Mouse (Mus musculus): ENCODE measurements around the gene Arhgap15. TPM values are rescaled to one million over a fixed set of nuclear protein-coding genes. Genes with fewer than 3 reads are reported as not detected.

Arhgap15 gene
- polyA plus RNA-seq, 1 experiment from 2014 or later: 0.88 TPM

DNA sequence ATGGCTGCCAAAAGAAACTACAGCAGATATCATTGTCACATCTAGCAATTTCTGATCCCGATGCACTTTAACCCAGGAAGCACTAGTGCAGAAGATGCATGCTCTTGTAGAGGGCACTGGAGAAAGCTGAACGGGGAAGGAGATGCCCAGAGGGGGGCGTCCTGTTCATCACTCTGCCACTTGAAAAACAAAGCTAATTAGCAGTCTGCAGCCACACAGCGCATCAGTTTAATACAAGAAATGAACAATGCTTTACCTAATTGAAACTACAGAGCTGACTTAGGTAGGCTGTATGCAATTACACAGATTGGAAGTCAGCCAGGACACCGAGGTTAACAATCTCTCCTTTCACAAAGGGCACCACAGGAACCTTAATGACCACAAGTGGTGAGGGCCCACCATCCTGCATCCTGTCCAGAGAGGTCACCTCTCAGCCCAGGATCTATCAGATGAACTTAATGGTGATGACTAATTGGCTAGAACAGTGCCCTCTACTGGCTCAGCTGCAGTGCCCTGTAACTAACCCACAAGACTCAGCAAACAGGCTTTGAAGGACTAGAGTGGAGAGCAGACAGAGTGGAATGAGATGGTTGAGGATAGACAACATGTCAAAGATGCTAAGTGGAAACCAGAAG, 588.2 kb downstream of the Arhgap15 start:
- Histone ChIP-seq H3K36me3 (ENCODE audit: control insufficient read depth, insufficient read depth, low read length) (no peaks in the 10 kb centered on the region), H3K27ac (ENCODE audit: low read length) (no peak overlapping the region), H3K4me3 (ENCODE audit: low read depth, low read length) (no peak overlapping the region), H3K4me2 (replicated peaks; ENCODE audit: low read depth, low read length) (no peak overlapping the region), H3K27me3 (ENCODE audit: control insufficient read depth, insufficient read depth, low read length) (no peaks in the 10 kb centered on the region), H3K9me3 (ENCODE audit: control insufficient read depth, low read depth, low read length) (no peaks in the 10 kb centered on the region), H3K4me1 (ENCODE audit: control insufficient read depth, insufficient read depth, low read length) (no peaks in the 10 kb centered on the region), H3K9ac (replicated peaks; ENCODE audit: low read depth, low read length) (no peak overlapping the region)
- WGBS: 79% methylated on average over 5 of the region's 5 CpGs
- no peak for ATAC-seq (ENCODE audit: insufficient number of reproducible peaks, insufficient read depth, low FRiP score, low read depth)

DNA sequence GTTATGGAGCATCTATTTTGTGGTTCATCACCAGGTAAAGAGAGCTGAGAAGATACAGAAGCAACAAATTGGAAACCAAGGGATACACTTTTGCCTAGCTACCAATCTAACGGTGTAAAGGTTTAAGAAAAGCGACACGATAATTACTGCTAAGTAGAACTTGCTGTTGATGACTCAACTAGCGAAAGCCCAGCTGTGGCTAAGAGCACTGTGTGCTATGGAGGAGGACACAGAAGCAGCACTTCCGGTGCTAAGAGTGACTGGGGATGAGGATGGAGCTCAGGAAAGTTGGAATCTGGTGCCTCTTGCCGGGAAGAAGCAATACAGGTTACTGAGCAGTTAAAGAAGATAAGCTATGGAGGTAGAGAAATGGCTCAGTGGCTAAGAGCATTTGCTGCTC, 589.8 kb downstream of the Arhgap15 start:
- H3K27me3 ChIP-seq (ENCODE audit: control insufficient read depth, insufficient read depth, low read length): no peaks in the 10 kb centered on the region
- no peak overlapping the region for H3K4me3 ChIP-seq (ENCODE audit: low read depth, low read length)
- no peak overlapping the region for H3K27ac ChIP-seq (ENCODE audit: low read length)
- H3K9ac ChIP-seq (replicated peaks; ENCODE audit: low read depth, low read length): no peak overlapping the region
- WGBS: 92% methylated on average over 6 of the region's 6 CpGs
- H3K4me2 ChIP-seq (replicated peaks; ENCODE audit: low read depth, low read length): no peak overlapping the region
- no peaks in the 10 kb centered on the region for H3K4me1 ChIP-seq (ENCODE audit: control insufficient read depth, insufficient read depth, low read length)
- ATAC-seq (ENCODE audit: insufficient number of reproducible peaks, insufficient read depth, low FRiP score, low read depth): no peak
- H3K36me3 ChIP-seq (ENCODE audit: control insufficient read depth, insufficient read depth, low read length): no peaks in the 10 kb centered on the region
- H3K9me3 ChIP-seq (ENCODE audit: control insufficient read depth, low read depth, low read length): no peaks in the 10 kb centered on the region

DNA sequence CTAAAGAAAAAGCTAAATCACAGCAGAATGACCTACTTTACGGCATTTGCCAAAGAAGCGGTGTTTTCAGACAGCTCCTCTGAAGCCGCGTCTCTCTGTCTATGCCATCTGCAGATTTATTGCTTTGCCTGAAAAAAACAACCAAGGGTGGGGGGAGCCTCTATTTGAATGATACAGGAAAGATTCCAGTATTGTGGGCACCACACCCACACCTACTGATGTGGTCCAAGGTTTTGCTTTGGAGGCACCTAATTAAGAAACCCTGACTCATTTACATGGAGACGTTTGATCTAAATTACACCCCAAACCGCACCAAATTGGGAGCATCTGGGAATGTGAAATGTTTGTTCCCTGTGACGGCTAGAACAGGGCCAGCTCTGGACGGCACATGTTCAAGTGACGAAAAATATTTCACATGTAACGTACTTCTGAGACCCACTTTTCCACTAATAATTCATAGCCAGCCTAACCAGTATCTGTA, 592.5 kb downstream of the Arhgap15 start:
- no peaks in the 10 kb centered on the region for H3K9me3 ChIP-seq (ENCODE audit: control insufficient read depth, low read depth, low read length)
- no peaks in the 10 kb centered on the region for H3K27me3 ChIP-seq (ENCODE audit: control insufficient read depth, insufficient read depth, low read length)
- H3K4me1 ChIP-seq (ENCODE audit: control insufficient read depth, insufficient read depth, low read length): no peaks in the 10 kb centered on the region
- no peak overlapping the region for H3K9ac ChIP-seq (replicated peaks; ENCODE audit: low read depth, low read length)
- no peak overlapping the region for H3K4me3 ChIP-seq (ENCODE audit: low read depth, low read length)
- no peak overlapping the region for H3K4me2 ChIP-seq (replicated peaks; ENCODE audit: low read depth, low read length)
- H3K36me3 ChIP-seq (ENCODE audit: control insufficient read depth, insufficient read depth, low read length): no peaks in the 10 kb centered on the region
- 68% methylated on average over 10 of the region's 10 CpGs for WGBS
- ATAC-seq (ENCODE audit: insufficient number of reproducible peaks, insufficient read depth, low FRiP score, low read depth): no peak
- no peak overlapping the region for H3K27ac ChIP-seq (ENCODE audit: low read length)

GRCm38 (mm10) chr2:44344861-44345260, 596.2 kb downstream of the Arhgap15 start:
- no peaks in the 10 kb centered on the region for H3K27me3 ChIP-seq (ENCODE audit: control insufficient read depth, insufficient read depth, low read length)
- H3K9ac ChIP-seq (replicated peaks; ENCODE audit: low read depth, low read length): no peak overlapping the region
- H3K9me3 ChIP-seq (ENCODE audit: control insufficient read depth, low read depth, low read length): no peaks in the 10 kb centered on the region
- no peak overlapping the region for H3K27ac ChIP-seq (ENCODE audit: low read length)
- no peak for ATAC-seq (ENCODE audit: insufficient number of reproducible peaks, insufficient read depth, low FRiP score, low read depth)
- no peaks in the 10 kb centered on the region for H3K36me3 ChIP-seq (ENCODE audit: control insufficient read depth, insufficient read depth, low read length)
- WGBS: 93% methylated on average over 8 of the region's 8 CpGs
- no peak overlapping the region for H3K4me3 ChIP-seq (ENCODE audit: low read depth, low read length)
- no peak overlapping the region for H3K4me2 ChIP-seq (replicated peaks; ENCODE audit: low read depth, low read length)
- no peaks in the 10 kb centered on the region for H3K4me1 ChIP-seq (ENCODE audit: control insufficient read depth, insufficient read depth, low read length)

DNA sequence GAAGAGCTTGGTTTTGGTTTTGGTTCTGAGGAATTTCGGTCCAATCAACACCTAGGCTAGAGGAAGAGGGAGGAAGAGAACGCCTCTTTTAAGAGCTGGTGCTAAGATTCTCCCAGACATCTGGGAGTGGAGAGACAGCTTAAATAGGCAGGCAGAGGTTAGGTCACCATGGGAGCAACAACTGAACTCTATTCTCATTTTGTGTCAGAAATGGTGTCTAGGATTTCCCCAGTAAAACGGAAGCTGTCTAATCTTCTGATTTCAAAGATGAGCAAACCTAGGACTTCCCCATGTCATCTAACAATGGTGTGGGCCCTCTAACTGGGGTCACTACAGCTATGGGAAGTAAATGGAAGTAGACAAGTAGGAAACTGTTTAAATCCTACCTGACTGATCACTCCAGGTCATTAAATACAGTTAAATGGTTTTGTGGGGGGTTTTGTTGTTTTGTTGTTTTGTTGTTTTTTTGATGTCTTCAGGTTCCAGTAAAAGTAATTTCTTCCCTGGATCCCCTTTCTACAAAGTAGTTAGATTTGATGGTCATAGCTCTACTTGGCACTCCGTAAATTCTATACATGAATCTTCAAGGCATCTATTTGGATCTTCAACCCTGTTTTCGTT, 596.8 kb downstream of the Arhgap15 start:
- Histone ChIP-seq H3K4me2 (replicated peaks; ENCODE audit: low read depth, low read length) (no peak overlapping the region), H3K27ac (ENCODE audit: low read length) (no peak overlapping the region), H3K9ac (replicated peaks; ENCODE audit: low read depth, low read length) (no peak overlapping the region), H3K36me3 (ENCODE audit: control insufficient read depth, insufficient read depth, low read length) (no peaks in the 10 kb centered on the region), H3K4me1 (ENCODE audit: control insufficient read depth, insufficient read depth, low read length) (no peaks in the 10 kb centered on the region), H3K27me3 (ENCODE audit: control insufficient read depth, insufficient read depth, low read length) (no peaks in the 10 kb centered on the region), H3K4me3 (ENCODE audit: low read depth, low read length) (no peak overlapping the region), H3K9me3 (ENCODE audit: control insufficient read depth, low read depth, low read length) (no peaks in the 10 kb centered on the region)
- WGBS: 93% methylated on average over 5 of the region's 5 CpGs
- no peak for ATAC-seq (ENCODE audit: insufficient number of reproducible peaks, insufficient read depth, low FRiP score, low read depth)

- Histone ChIP-seq H3K27ac (ENCODE audit: low read length) (no peak overlapping the region), H3K36me3 (ENCODE audit: control insufficient read depth, insufficient read depth, low read length) (no peaks in the 10 kb centered on the region), H3K4me2 (replicated peaks; ENCODE audit: low read depth, low read length) (no peak overlapping the region), H3K9me3 (ENCODE audit: control insufficient read depth, low read depth, low read length) (no peaks in the 10 kb centered on the region), H3K9ac (replicated peaks; ENCODE audit: low read depth, low read length) (no peak overlapping the region), H3K27me3 (ENCODE audit: control insufficient read depth, insufficient read depth, low read length) (no peaks in the 10 kb centered on the region), H3K4me3 (ENCODE audit: low read depth, low read length) (no peak overlapping the region), H3K4me1 (ENCODE audit: control insufficient read depth, insufficient read depth, low read length) (no peaks in the 10 kb centered on the region)
- no peak for ATAC-seq (ENCODE audit: insufficient number of reproducible peaks, insufficient read depth, low FRiP score, low read depth)
- 84% methylated on average over 4 of the region's 4 CpGs for WGBS
Observed at GRCm38 (mm10) chr2:44346184-44346583, 597.6 kb downstream of the Arhgap15 start.

- Histone ChIP-seq H3K36me3 (ENCODE audit: control insufficient read depth, insufficient read depth, low read length) (no peaks in the 10 kb centered on the region), H3K9me3 (ENCODE audit: control insufficient read depth, low read depth, low read length) (no peaks in the 10 kb centered on the region), H3K27me3 (ENCODE audit: control insufficient read depth, insufficient read depth, low read length) (no peaks in the 10 kb centered on the region), H3K4me2 (replicated peaks; ENCODE audit: low read depth, low read length) (no peak overlapping the region), H3K27ac (ENCODE audit: low read length) (no peak overlapping the region), H3K9ac (replicated peaks; ENCODE audit: low read depth, low read length) (no peak overlapping the region), H3K4me3 (ENCODE audit: low read depth, low read length) (no peak overlapping the region), H3K4me1 (ENCODE audit: control insufficient read depth, insufficient read depth, low read length) (no peaks in the 10 kb centered on the region)
- WGBS: 60% methylated on average over 5 of the region's 5 CpGs
- no peak for ATAC-seq (ENCODE audit: insufficient number of reproducible peaks, insufficient read depth, low FRiP score, low read depth)
Observed at GRCm38 (mm10) chr2:44347781-44348180, 599.2 kb downstream of the Arhgap15 start.

DNA sequence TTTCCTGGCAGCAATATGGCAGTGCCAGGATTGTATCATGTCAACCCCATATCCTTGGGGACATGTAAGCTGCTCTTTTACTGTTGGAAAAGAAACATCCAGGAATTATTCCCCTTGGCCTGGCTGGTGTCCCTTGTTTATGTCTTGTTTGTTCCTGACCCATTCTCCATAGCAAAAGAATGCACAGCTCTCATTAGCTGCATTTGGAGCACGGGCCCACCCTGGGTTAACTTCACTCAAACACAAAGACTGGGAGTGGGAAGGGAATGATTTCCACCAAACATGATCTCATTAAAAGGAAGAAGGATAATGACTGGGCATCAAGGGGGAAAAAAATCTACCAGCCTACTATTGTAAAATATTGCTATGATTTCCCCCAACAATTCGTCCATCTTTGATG, 600.5 kb downstream of the Arhgap15 start:
- ATAC-seq (ENCODE audit: insufficient number of reproducible peaks, insufficient read depth, low FRiP score, low read depth): no peak
- no peaks in the 10 kb centered on the region for H3K27me3 ChIP-seq (ENCODE audit: control insufficient read depth, insufficient read depth, low read length)
- no peak overlapping the region for H3K4me3 ChIP-seq (ENCODE audit: low read depth, low read length)
- 90% methylated on average over 2 of the region's 2 CpGs for WGBS
- H3K4me2 ChIP-seq (replicated peaks; ENCODE audit: low read depth, low read length): no peak overlapping the region
- H3K4me1 ChIP-seq (ENCODE audit: control insufficient read depth, insufficient read depth, low read length): no peaks in the 10 kb centered on the region
- H3K36me3 ChIP-seq (ENCODE audit: control insufficient read depth, insufficient read depth, low read length): no peaks in the 10 kb centered on the region
- no peaks in the 10 kb centered on the region for H3K9me3 ChIP-seq (ENCODE audit: control insufficient read depth, low read depth, low read length)
- H3K27ac ChIP-seq (ENCODE audit: low read length): no peak overlapping the region
- H3K9ac ChIP-seq (replicated peaks; ENCODE audit: low read depth, low read length): no peak overlapping the region

GRCm38 (mm10) chr2:44352885-44353284, 604.3 kb downstream of the Arhgap15 start:
- WGBS: 38% methylated on average over 7 of the region's 7 CpGs
- no peaks in the 10 kb centered on the region for H3K9me3 ChIP-seq (ENCODE audit: control insufficient read depth, low read depth, low read length)

More at GRCm38 (mm10) chr2:44352885-44353284, 604.3 kb downstream of the Arhgap15 start:
- no peak for ATAC-seq (ENCODE audit: insufficient number of reproducible peaks, insufficient read depth, low FRiP score, low read depth)
- Histone ChIP-seq H3K27ac (ENCODE audit: low read length) (no peak overlapping the region), H3K4me1 (ENCODE audit: control insufficient read depth, insufficient read depth, low read length) (0 out of 2 replicates have a peak, but pooled peaks cover 10% of the 10 kb centered on the region), H3K36me3 (ENCODE audit: control insufficient read depth, insufficient read depth, low read length) (no peaks in the 10 kb centered on the region), H3K9ac (replicated peaks; ENCODE audit: low read depth, low read length) (no peak overlapping the region), H3K4me3 (ENCODE audit: low read depth, low read length) (no peak overlapping the region), H3K27me3 (ENCODE audit: control insufficient read depth, insufficient read depth, low read length) (no peaks in the 10 kb centered on the region), H3K4me2 (replicated peaks; ENCODE audit: low read depth, low read length) (no peak overlapping the region)
